Mouse (Mus musculus) cerebellum, postnatal 10 days (tissue): Measurements from ENCODE around the gene Bub3.
A peak's percentile ranks its signal among the peaks of the same experiment; 100 is the strongest.

ENCODE experiments used
- DNase-seq, 2 experiments: peaks; one replicate each; pipeline ENCODE4 v3.0.0; 2021; ENCODE audit warnings: mixed read lengths in 2 of 2

The Bub3 gene

GRCm38 (mm10) chr7:131559986-131560696, at the start of gene Bub3:
TSS of gene Bub3 (plus strand) at chr7:131560222.
- DNase-seq = peak; percentile 92 to 95

DNA sequence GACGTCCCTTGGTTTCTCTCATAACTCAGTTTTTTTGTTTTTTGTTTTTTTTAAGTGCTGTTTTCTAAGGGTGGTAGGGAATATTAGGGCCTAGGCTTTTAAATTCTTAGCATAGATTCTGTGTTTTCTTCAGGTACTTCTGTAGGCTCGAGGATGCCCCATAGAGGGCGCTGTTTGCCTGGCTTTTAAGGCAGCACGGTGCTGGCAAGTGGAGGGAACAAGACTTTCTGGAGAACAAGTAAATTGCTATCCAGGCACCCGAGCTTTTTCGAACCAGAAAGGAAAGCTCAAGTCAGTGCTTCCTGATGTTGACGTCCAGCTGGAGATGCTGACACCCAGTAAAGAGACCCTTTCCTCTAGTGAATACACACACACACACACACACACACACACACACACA, 20.0 kb upstream of the Bub3 start:
- peak; percentile 94 to 95 for DNase-seq

- DNase-seq = peak; percentile 22 to 46
These were observed 18.6 kb upstream of the Bub3 start for GRCm38 (mm10) chr7:131541184-131542114.

- peak in 1 of 2 experiments; percentile 50 for DNase-seq
These were observed 17.7 kb upstream of the Bub3 start, which contains the start of gene Hmx3 for GRCm38 (mm10) chr7:131542115-131542871. TSS of gene Hmx3 (plus strand) at chr7:131542867.

- peak; percentile 15 to 45 for DNase-seq
These were observed 17.0 kb upstream of the Bub3 start for GRCm38 (mm10) chr7:131542872-131543622.

DNA sequence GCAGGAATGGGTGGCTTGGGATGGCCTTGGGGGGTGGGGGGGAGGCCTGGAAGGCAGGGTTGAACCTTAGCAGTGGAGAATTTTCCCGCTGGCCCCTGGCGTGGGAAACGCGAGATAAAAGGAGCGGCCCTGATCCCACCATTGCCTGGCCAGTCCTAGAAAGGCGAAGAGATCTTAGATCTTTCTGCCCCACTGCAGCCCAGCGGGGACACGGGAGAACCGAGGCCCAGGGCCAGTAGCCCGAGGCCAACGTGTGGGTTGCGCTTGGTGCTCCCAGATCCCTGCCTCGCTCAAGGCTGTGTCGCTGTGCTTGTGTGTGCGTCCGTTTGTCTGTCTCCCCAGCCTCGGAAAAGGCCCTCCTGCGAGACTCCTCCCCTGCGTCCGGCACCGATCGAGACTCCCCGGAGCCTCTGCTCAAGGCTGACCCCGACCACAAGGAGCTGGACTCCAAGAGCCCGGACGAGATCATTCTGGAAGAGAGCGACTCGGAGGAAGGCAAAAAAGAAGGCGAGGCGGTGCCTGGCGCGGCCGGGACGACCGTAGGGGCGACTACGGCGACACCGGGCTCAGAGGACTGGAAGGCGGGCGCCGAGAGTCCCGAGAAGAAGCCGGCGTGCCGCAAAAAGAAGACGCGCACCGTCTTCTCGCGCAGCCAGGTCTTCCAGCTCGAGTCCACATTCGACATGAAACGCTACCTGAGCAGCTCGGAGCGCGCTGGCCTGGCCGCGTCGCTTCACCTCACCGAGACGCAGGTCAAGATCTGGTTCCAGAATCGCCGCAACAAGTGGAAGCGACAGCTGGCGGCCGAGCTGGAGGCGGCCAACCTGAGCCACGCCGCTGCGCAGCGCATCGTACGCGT, 16.2 kb upstream of the Bub3 start:
- DNase-seq = peak; percentile 53 to 60

- DNase-seq = no peak
These were observed 15.2 kb upstream of the Bub3 start for GRCm38 (mm10) chr7:131544871-131545270.

GRCm38 (mm10) chr7:131545701-131546385, 14.2 kb upstream of the Bub3 start:
- DNase-seq = peak in 1 of 2 experiments; percentile 30

DNA sequence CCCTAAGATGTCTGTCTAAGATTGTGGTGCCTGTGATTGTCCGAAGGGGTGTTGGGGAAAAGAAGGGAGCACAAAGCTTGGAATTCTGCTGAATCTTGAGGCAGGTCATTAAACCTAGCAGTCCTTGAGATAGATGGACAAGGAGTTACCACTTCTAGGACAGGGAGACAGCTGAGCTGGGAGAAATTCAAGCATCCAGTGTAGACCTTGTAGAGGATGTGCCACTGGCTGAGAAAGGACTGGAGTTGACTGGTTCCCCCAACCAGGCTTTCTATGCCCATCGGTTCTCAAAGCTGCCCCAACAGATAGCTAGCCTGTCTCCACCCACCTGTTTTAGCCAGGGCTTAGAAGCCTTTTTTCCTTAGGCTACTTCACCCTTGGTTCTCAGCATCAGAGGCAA, 13.6 kb upstream of the Bub3 start:
- peak in 1 of 2 experiments; percentile 17 for DNase-seq

DNA sequence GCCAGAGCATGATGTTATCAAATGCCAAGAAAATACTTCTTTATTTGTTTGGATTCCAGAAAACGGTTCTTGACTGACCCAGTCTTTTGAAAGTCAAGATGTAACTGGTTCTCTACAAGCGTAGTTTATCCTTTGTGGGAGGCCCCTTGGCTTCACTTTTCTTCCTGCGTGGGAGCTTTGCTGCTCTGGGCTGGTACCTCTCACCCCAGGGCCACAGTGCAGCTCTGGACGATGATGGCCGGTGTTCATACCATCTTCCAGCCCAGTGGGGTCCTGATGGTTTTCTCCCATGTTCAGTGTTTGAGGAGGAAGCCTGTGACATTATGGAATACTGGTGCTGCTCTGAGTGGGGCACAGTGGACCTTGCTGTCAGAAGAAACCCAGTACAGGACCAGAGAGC, 12.5 kb upstream of the Bub3 start:
- DNase-seq = peak in 1 of 2 experiments; percentile 5

- no peak for DNase-seq
These were observed 11.5 kb upstream of the Bub3 start, which contains the start of gene Hmx2 for GRCm38 (mm10) chr7:131548473-131548872. TSS of gene Hmx2 (plus strand) at chr7:131548773.

GRCm38 (mm10) chr7:131551471-131551870, 8.6 kb upstream of the Bub3 start:
- peak in 1 of 2 experiments; percentile 8 for DNase-seq

DNA sequence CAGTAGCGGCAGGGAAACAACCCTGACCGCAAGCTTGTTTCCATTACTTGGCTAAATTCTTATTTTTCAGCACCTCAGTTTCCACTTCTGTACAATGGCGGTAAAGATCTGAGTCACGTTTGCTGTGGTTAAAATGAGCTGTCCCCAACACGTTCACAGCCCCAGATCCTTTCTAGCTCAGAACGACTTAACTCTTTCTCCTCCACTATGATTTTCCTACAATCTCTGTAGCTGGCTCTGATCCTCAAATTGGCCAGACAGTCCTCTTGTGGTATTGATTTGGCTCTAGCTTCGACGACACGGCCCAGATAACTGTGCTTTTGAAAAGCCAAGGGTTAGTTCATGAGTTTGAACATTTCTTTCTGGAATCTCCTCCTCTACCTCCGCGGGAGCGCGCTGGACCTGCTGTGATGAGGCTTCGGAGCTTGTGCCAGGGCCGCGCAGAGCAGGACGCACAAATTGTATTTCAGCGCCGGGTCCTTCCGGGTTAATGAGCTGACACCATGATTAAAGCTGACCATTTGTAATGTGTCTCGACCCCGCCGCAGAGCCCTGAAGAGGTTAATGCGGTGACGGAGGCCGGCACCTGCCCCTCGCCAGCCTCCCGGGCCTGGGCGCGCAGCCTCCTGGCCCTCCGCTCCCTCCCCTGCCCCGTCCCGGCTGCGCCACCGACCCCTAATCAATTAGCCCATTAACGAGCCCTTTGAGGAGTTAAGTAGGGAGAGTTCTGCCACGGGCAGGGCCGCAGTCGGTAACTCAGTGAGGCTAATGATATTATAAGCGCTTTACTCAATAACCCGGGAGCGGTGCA, 7.9 kb upstream of the Bub3 start:
- DNase-seq = peak; percentile 11 to 16

DNA sequence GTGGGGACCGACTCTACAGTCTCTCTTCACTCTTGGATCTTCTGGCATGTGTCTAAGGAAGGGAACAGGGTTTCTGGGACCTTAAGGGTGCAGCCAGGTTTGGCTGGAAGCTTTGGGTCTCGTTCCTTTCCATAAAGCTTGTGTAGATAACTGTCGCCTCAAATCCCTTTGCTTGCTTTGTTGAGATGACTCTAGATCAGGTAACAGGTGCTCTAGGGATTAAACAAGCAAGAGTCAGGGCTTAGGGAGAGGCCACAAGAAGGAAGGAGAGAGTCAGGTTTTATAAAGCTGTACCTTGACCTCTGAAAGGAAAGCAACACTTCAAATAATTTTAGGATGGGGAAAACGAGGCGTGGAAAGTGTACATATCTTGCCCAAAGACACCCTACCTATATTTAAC, 7.2 kb upstream of the Bub3 start:
- peak in 1 of 2 experiments; percentile 7 for DNase-seq

- DNase-seq = peak; percentile 47 to 50
These were observed 6.2 kb upstream of the Bub3 start for GRCm38 (mm10) chr7:131553771-131554175.

DNA sequence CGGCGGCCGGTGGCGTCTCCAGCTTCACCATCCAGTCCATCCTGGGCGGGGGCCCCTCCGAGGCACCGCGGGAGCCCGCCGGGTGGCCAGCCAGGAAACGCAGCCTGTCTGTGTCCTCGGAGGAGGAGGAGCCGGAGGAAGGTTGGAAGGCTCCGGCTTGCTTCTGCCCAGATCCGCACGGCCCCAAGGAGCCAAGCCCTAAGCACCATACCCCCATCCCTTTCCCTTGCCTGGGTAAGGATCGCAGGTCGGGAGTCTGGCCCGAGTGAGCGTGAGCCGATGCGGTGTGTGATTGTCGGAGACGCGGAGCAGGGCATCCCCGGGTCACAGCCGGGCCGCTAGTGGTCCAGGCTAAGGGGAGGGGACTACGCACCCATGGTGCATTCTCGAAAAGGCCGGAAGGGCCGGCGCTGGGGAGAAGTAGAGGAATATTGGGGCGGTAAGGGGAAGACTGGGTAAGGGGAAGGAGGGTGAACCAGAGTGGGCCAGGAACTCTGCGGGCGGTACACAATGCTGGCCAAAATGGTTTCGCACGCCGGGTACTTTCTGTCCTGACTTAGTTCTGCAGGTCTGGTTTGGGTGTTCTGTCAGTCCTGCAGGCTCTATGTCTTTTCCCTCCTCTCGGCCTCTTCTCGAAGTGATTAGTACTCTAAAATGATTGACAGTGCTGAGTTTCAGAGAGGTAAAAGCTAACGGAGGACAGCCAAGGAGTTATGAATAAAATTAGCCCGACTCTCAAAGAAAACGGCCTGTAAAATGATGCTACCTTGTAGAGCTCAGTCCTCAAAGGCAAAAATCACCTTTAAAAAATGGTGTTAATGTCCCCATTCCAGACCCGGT, 5.5 kb upstream of the Bub3 start:
- DNase-seq = peak; percentile 49 to 54

DNA sequence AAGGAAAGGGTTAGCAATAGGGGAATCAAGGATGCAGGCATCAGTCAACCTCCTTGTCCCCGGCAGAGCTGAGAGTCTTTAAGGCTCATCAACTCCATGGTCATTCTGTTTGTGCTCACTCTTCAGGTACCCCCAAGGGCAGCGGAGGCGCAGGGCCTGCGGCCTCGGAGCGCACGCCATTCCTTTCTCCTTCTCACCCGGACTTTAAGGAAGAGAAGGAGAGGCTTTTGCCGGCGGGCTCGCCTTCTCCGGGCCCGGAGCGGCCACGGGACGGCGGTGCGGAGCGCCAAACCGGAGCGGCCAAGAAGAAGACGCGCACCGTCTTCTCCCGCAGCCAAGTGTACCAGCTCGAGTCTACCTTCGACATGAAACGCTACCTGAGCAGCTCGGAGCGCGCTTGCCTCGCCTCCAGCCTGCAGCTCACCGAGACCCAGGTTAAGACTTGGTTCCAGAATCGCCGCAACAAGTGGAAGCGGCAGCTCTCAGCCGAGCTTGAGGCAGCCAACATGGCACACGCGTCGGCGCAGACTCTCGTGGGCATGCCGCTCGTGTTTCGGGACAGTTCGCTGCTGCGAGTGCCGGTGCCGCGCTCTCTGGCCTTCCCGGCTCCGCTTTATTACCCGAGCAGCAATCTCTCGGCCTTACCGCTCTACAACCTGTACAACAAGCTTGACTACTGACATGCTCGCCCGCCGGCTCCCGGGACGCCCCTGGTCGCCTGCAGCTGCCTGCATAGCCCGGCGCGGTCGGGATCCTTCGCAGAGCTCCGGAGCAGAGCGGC, 4.5 kb upstream of the Bub3 start:
- DNase-seq = peak; percentile 38 to 59

- DNase-seq = no peak
These were observed 3.9 kb upstream of the Bub3 start for GRCm38 (mm10) chr7:131556116-131556515.
